Mouse (Mus musculus): ENCODE measurements at regions not wholly inside any gene's neighbourhood (a gene's known extent, or its start where the extent isn't known, plus 50 kb on each side); places are given as distances from the start of the nearest gene placed in this dataset.

DNA sequence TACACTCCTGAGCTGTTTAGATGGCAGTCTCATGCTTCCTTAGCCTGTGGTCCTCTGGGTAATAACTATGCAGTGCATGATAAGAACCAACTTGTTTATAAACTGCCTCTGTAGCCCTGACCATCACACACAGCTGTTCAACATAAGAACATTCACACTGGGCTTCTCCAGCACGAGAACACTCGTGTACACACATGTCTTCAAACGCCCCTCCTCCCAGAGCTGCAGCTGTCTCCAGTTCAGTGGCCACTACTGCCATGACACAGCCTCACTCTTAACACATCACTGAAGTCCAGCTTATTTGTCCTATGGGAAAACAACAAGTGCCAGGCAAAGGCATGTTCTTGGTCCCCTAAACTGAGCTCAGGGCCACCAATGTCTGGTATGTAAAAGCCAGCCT is 152.9 kb downstream of the Hlx start:
- TF ChIP-seq CTCF (IDR thresholded peaks at IDR 0.05; ENCODE audit: borderline replicate concordance, extremely low read depth, insufficient read depth, insufficient read length) (no peak), POLR2A (IDR thresholded peaks at IDR 0.05; ENCODE audit: borderline replicate concordance, extremely low read depth, insufficient read depth, insufficient read length, poor library complexity, severe bottlenecking) (no peak)

All from brain, embryonic 14.5 days (tissue).